Comparison of ENCODE assay signal across 11 mouse cellular contexts in genomic region chr2:24806143-24806542, GRCm38 (mm10). TPM values are rescaled to one million over a fixed set of nuclear protein-coding genes. Genes with fewer than 3 reads are reported as not detected.
DNase-seq lines count a peak whose midpoint lies in the region; ATAC-seq lines count a peak whose summit lies in the region.
"Had no signal": no experiment of that assay in that cellular context is flagged by ENCODE, and none has a peak within 500 bp of the region (broad histone marks: within the 10 kb centered on the region; RNA-seq: fewer than 3 reads in every experiment).

No protein-coding gene starts in this region.

- ATAC-seq in activated CD4-positive, CD25-positive, alpha-beta regulatory T cell, adult 4 months: no peak
- ATAC-seq: forebrain, embryonic 16.5 days; intestine, embryonic 15.5 days had no signal

- DNase-seq in adrenal gland, postnatal 10 days: peak; percentile 3
- DNase-seq in adrenal gland, adult (ENCODE audit: inconsistent age in 2 of 2, low spot score in 1 of 2): no peak
- DNase-seq in brain, adult 2 months (ENCODE audit: low read depth, low spot score): peak; percentile 65
- peak; percentile 17 to 53 for DNase-seq in frontal cortex, postnatal 10 days (ENCODE audit: low spot score in 2 of 2)
- peak; percentile 29 to 53 for DNase-seq in heart, postnatal 14 days
- no peak for DNase-seq in ovary, postnatal 14 days (ENCODE audit: low spot score)
- no peak for DNase-seq in yolk sac, embryonic 10.5 days (ENCODE audit: low spot score)

- intact Hi-C loops in heart, postnatal 14 days (cut with DNase I): no loop called here

RNA-seq across cellular contexts. Expression of gene Cacna1b, which starts 43.2 kb away (rescaled TPM):
- 1 to 10 TPM; 2.1 to 5.8 TPM for total RNA-seq in adrenal gland, postnatal 10 days (2021)
- under 1 TPM; 0.27 to 0.29 TPM for total RNA-seq in heart, postnatal 14 days (2021)
- polyA plus RNA-seq in activated CD4-positive, CD25-positive, alpha-beta regulatory T cell, adult 4 months (2017; shearing (Covaris generic)): under 1 TPM in 1 of 2 experiments, not detected in 1; 0.45 TPM
- total RNA-seq: MEL had no signal

Comparison
In these comparisons a context has a peak if more than half of its experiments do, and no peak if none do; other contexts are left out.
1. DNase-seq: peak in adrenal gland, postnatal 10 days (single experiment), brain, adult 2 months (single experiment), frontal cortex, postnatal 10 days (2 of 2) and heart, postnatal 14 days (2 of 2); none in adrenal gland, adult (0 of 2), ovary, postnatal 14 days (single experiment) and yolk sac, embryonic 10.5 days (single experiment).